Mouse (Mus musculus): ENCODE results near the gene Vmp1.

GRCm38 (mm10) chr11:86627649-86628048 lies 56.0 kb downstream of the Vmp1 start:
- TF ChIP-seq CHD2 (IDR thresholded peaks at IDR 0.05; ENCODE audit: low read depth, low read length) = no peak
- no peak for TF ChIP-seq ZNF384 (IDR thresholded peaks at IDR 0.05; ENCODE audit: low read depth, low read length)
- TF ChIP-seq ZC3H11A (IDR thresholded peaks at IDR 0.05; ENCODE audit: borderline replicate concordance, low read depth, low read length) = no peak
- no peak for TF ChIP-seq HCFC1 (IDR thresholded peaks at IDR 0.05; ENCODE audit: borderline replicate concordance, insufficient read depth, low read length)
- no peak for TF ChIP-seq MAFK (IDR thresholded peaks at IDR 0.05; ENCODE audit: insufficient read depth, low read depth, low read length)

Measured in ES-E14 (cell line).